Mouse (Mus musculus) thymus, adult 2 months (tissue): ENCODE measurements around the gene Scmh1.

Source experiments
- CTCF ChIP-seq: fragments of 200-500 bp; IDR thresholded peaks from 2 replicates; pipeline ENCODE4 v1.5.1; 2012; ENCODE audit warnings: mild to moderate bottlenecking, control low read depth, low read length, moderate library complexity, borderline replicate concordance; ENCODE audit not compliant: control insufficient read depth, poor library complexity, insufficient read depth; ENCODE audit errors: extremely low read depth
- POLR2A ChIP-seq: fragments of 200-500 bp; IDR thresholded peaks from 2 replicates; pipeline ENCODE4 v1.6.1; 2012; ENCODE audit warnings: mild to moderate bottlenecking, low read length, control low read depth, moderate library complexity; ENCODE audit not compliant: control insufficient read depth, poor library complexity, insufficient read depth; ENCODE audit errors: extremely low read depth

DNA sequence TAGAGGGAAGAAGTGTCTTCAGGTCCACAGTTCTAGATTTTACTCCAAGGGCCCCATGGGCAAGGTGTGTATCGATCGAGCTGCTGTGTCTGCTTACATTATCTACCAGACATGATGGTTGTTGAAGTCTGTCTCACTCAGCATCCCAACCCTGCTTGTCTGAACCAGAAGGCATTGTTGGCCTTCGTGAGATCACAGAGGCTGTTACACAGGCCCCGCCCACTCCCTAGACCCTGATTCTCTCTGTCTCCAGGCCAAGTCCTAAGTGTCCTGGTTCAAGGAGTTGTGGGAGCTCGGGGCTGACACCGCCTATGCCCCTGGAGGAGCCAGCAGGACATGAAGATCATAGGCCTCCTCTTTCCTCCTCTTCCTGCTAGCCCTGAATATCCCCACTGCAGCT, 126.9 kb downstream of the Scmh1 start, which contains the start of gene Slfnl1:
- no peak for TF ChIP-seq CTCF
- TF ChIP-seq POLR2A, result no peak
